ENCODE assay signal across 9 mouse cellular contexts in genomic region chr17:56326153-56327147, GRCm38 (mm10). TPM values are rescaled to one million over a fixed set of nuclear protein-coding genes. Genes with fewer than 3 reads are reported as not detected.
DNase-seq lines count a peak whose midpoint lies in the region; ATAC-seq and TF ChIP-seq lines count a peak whose summit lies in the region.
"Had no signal": no experiment of that assay in that cellular context is flagged by ENCODE, and none has a peak within 500 bp of the region (broad histone marks: within the 10 kb centered on the region; RNA-seq: fewer than 3 reads in every experiment).

No protein-coding gene starts in this region.

- H3K4me1 ChIP-seq in hindbrain, embryonic 13.5 days (replicated peaks), result peaks cover 47% of the 10 kb centered on the region
- H3K4me1 ChIP-seq in liver, postnatal 0 days (ENCODE audit: insufficient read depth), result peaks cover 49% of the 10 kb centered on the region

- H3K9ac ChIP-seq in hindbrain, embryonic 13.5 days, result peak overlapping the region; percentile 92
- peak overlapping the region; percentile 87 for H3K9ac ChIP-seq in liver, postnatal 0 days (replicated peaks)

- no peak for TF ChIP-seq EP300 in liver, postnatal 0 days (IDR thresholded peaks at IDR 0.05; ENCODE audit: low read depth)

- H3K4me2 ChIP-seq in hindbrain, embryonic 13.5 days, result peak overlapping the region; percentile 83
- peak overlapping the region; percentile 97 for H3K4me2 ChIP-seq in liver, postnatal 0 days (ENCODE audit: low read depth, low read length)

- no peaks in the 10 kb centered on the region for H3K27me3 ChIP-seq in hindbrain, embryonic 13.5 days
- no peaks in the 10 kb centered on the region for H3K27me3 ChIP-seq in liver, postnatal 0 days (ENCODE audit: insufficient read depth, low read length)

- WGBS in hindbrain, embryonic 13.5 days, result 2% methylated on average over 66 of the region's 67 CpGs
- 5% methylated on average over 61 of the region's 67 CpGs for WGBS in liver, postnatal 0 days (ENCODE audit: insufficient replicate concordance)

- H3K9me3 ChIP-seq in hindbrain, embryonic 13.5 days, result no peaks in the 10 kb centered on the region
- H3K9me3 ChIP-seq in liver, postnatal 0 days (ENCODE audit: low read length), result no peaks in the 10 kb centered on the region

- 0 out of 2 replicates have a peak, but pooled peaks cover 8% of the 10 kb centered on the region for H3K36me3 ChIP-seq in hindbrain, embryonic 13.5 days
- H3K36me3 ChIP-seq in liver, postnatal 0 days (replicated peaks; ENCODE audit: insufficient read depth, low read length), result peaks cover 12% of the 10 kb centered on the region

- TF ChIP-seq CTCF in liver, postnatal 0 days (IDR thresholded peaks at IDR 0.05; ENCODE audit: low read depth), result no peak

- ATAC-seq in hindbrain, embryonic 13.5 days (ENCODE audit: low FRiP score), result peak; percentile 61
- peak; percentile 45 for ATAC-seq in liver, postnatal 0 days

- DNase-seq in gastrocnemius, postnatal 14 days, result peak; percentile 35
- DNase-seq in gastrocnemius, postnatal 25 days, result no peak
- DNase-seq in urinary bladder, postnatal 14 days (ENCODE audit: low spot score), result peak; percentile 36
- DNase-seq in urinary bladder, postnatal 25 days (ENCODE audit: low spot score), result no peak
- no peak for DNase-seq in liver, postnatal 0 days
- peak; percentile 27 for DNase-seq in testis, postnatal 14 days (ENCODE audit: low spot score)
- DNase-seq in layer of hippocampus, adult 8-10 months (ENCODE audit: low spot score in 2 of 2), result no peak

- intact Hi-C loops in gastrocnemius, postnatal 14 days (cut with DNase I; ENCODE audit: low total_unique reads), result no loop called here

- peak overlapping the region; percentile 79 for H3K4me3 ChIP-seq in hindbrain, embryonic 13.5 days
- peak overlapping the region; percentile 78 for H3K4me3 ChIP-seq in liver, postnatal 0 days (ENCODE audit: low read depth, low read length)

- H3K27ac ChIP-seq in hindbrain, embryonic 13.5 days, result peak overlapping the region; percentile 97
- peak overlapping the region; percentile 97 for H3K27ac ChIP-seq in liver, postnatal 0 days (ENCODE audit: low read depth)

RNA-seq across cellular contexts. Expression of gene Kdm4b, which starts 0.6 kb away (rescaled TPM):
- 10 to 100 TPM; 24.1 to 27.2 TPM for total RNA-seq in gastrocnemius, postnatal 14 days (2021)
- 10 to 100 TPM; 21.5 to 22.6 TPM for total RNA-seq in gastrocnemius, postnatal 25 days (2021)
- 66.0 and 66.7 TPM in 2 replicates for polyA plus RNA-seq in hindbrain, embryonic 13.5 days (2015; fragmentation: Nextera tagmentation; extraction: Ambion mirVana)
- polyA plus RNA-seq in liver, postnatal 0 days (2015; fragmentation: Nextera tagmentation; extraction: Ambion mirVana), result 5.0 and 5.8 TPM in 2 replicates
- 10 to 100 TPM; 66.8 to 85.2 (median 76.9) TPM for total RNA-seq in layer of hippocampus, adult 8-10 months (2022)

RNA-seq across cellular contexts. Expression of gene Uhrf1, which starts 23.3 kb away (rescaled TPM):
- total RNA-seq in gastrocnemius, postnatal 14 days (2021), result 1 to 10 TPM; 5.4 to 7.4 TPM
- total RNA-seq in gastrocnemius, postnatal 25 days (2021), result 1 to 10 TPM; 2.6 to 2.7 TPM
- polyA plus RNA-seq in hindbrain, embryonic 13.5 days (2015; fragmentation: Nextera tagmentation; extraction: Ambion mirVana), result 27.1 and 29.6 TPM in 2 replicates
- 37.8 and 43.5 TPM in 2 replicates for polyA plus RNA-seq in liver, postnatal 0 days (2015; fragmentation: Nextera tagmentation; extraction: Ambion mirVana)
- total RNA-seq in layer of hippocampus, adult 8-10 months (2022), result 1 to 10 TPM in 3 of 4 experiments, under 1 TPM in 1; 0.77 to 2.5 (median 1.6) TPM

RNA-seq across cellular contexts. Expression of gene Arrdc5, which starts 26.4 kb away (rescaled TPM):
- not detected for total RNA-seq in gastrocnemius, postnatal 14 days (2021)
- total RNA-seq in gastrocnemius, postnatal 25 days (2021), result not detected
- polyA plus RNA-seq in hindbrain, embryonic 13.5 days (2015; fragmentation: Nextera tagmentation; extraction: Ambion mirVana), result not detected in 2 replicates
- not detected in 2 replicates for polyA plus RNA-seq in liver, postnatal 0 days (2015; fragmentation: Nextera tagmentation; extraction: Ambion mirVana)
- not detected for total RNA-seq in layer of hippocampus, adult 8-10 months (2022)
- total RNA-seq: layer of hippocampus, postnatal 10 days had no signal

RNA-seq across cellular contexts. Expression of gene Plin3, which starts 33.8 kb away (rescaled TPM):
- 10 to 100 TPM; 32.8 to 55.8 TPM for total RNA-seq in gastrocnemius, postnatal 14 days (2021)
- 10 to 100 TPM; 35.3 to 39.1 TPM for total RNA-seq in gastrocnemius, postnatal 25 days (2021)
- polyA plus RNA-seq in hindbrain, embryonic 13.5 days (2015; fragmentation: Nextera tagmentation; extraction: Ambion mirVana), result 20.0 and 23.5 TPM in 2 replicates
- 25.8 and 26.8 TPM in 2 replicates for polyA plus RNA-seq in liver, postnatal 0 days (2015; fragmentation: Nextera tagmentation; extraction: Ambion mirVana)
- 10 to 100 TPM; 13.2 to 22.6 (median 19.6) TPM for total RNA-seq in layer of hippocampus, adult 8-10 months (2022)

RNA-seq across cellular contexts. Expression of gene Ticam1, which starts 49.9 kb away (rescaled TPM):
- total RNA-seq in gastrocnemius, postnatal 14 days (2021), result 1 to 10 TPM; 5.3 to 7.1 TPM
- 1 to 10 TPM; 2.8 to 3.0 TPM for total RNA-seq in gastrocnemius, postnatal 25 days (2021)
- 1.3 and 1.4 TPM in 2 replicates for polyA plus RNA-seq in hindbrain, embryonic 13.5 days (2015; fragmentation: Nextera tagmentation; extraction: Ambion mirVana)
- polyA plus RNA-seq in liver, postnatal 0 days (2015; fragmentation: Nextera tagmentation; extraction: Ambion mirVana), result 2.6 and 3.1 TPM in 2 replicates
- 1 to 10 TPM; 6.8 to 8.8 (median 7.8) TPM for total RNA-seq in layer of hippocampus, adult 8-10 months (2022)

Comparison
In these comparisons a context has a peak if more than half of its experiments do, and no peak if none do; other contexts are left out.
1. DNase-seq: peak in gastrocnemius, postnatal 14 days (single experiment), urinary bladder, postnatal 14 days (single experiment) and testis, postnatal 14 days (single experiment); none in gastrocnemius, postnatal 25 days (single experiment), urinary bladder, postnatal 25 days (single experiment), liver, postnatal 0 days (single experiment) and layer of hippocampus, adult 8-10 months (0 of 2).